Mouse (Mus musculus) hematopoietic stem cell, adult 5-6 weeks (primary cell): ENCODE data around the gene Arhgef16. TPM values are rescaled to one million over a fixed set of nuclear protein-coding genes. Genes with fewer than 3 reads are reported as not detected.

Source experiments
- ATAC-seq, 2 experiments: fragments of 125-278 bp in 1 of 2; replicated peaks in 1 of 2; 2 replicates each; pipeline ENCODE4 v1.8.0; 2016 to 2017; ENCODE audit warnings: inconsistent platforms in 2 of 2, mild to moderate bottlenecking in 2 of 2, moderate number of reproducible peaks in 2 of 2, low read depth in 1 of 2, moderate TSS enrichment in 1 of 2; ENCODE audit not compliant: low FRiP score in 2 of 2, poor library complexity in 2 of 2, severe bottlenecking in 2 of 2, insufficient read depth in 1 of 2, low TSS enrichment in 1 of 2
- total RNA-seq: library from RNA; stranded (forward); fragments of 172-1452, 232-1000 nt; gene quantifications from 2 replicates; pipeline ENCODE4 v1.2.3, GENCODE M21; 2017

Arhgef16 gene
- 0.25 TPM in 1 of 2 replicates, not detected in the other for total RNA-seq

DNA sequence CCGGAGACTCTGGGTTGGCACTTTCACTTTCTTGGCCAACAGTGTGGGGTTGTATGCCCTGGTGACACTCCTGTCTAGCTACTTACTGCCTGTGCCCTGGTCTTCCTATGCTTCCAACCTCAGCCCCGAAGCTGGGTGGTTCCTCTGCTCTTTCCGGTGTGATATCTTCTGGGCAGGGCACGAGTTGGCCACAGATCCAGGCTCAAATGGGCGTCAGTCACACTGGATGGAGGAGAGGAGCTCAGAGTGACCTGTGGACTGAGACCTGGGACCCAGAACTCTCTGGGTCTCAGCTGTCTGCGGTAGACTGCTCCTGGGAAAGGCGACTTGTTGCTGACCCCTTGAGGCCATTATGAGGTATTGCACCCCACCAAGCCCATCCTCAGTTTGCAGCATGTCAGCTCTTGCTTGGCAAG, at the start of gene Arhgef16:
TSS of gene Arhgef16 (minus strand) at position 211 of the 416 bp plus-strand sequence.
- ATAC-seq: peak; percentile 72 to 75

DNA sequence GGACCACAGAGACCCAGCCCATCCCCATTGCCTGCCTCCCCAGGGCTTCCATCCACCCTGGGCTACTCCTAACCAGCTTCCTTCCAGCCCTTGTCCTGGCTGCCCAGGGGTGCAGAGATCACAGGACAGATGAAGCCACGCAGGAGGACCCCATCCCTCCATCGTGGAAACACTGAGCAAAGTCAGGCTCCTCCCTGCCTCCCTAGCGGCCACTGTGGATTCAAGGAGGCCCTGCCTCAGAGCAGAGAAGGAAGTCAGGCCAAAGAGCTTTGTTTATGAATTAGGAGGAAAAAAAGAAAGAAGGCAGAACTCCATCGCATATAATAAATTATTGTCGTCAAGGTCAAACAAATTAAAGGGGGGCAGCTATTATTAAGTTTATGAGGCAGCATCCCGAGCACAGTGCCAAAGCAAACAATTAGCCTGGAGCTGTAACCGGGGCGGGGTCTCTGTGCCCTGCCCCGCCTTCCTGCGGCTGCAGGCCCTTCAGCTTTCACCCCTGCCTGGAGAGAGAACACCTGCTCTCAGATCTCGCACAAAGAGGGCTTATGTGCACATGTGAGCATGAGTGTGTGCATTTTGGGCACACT, 46.8 kb upstream of the Arhgef16 start:
- no peak for ATAC-seq

DNA sequence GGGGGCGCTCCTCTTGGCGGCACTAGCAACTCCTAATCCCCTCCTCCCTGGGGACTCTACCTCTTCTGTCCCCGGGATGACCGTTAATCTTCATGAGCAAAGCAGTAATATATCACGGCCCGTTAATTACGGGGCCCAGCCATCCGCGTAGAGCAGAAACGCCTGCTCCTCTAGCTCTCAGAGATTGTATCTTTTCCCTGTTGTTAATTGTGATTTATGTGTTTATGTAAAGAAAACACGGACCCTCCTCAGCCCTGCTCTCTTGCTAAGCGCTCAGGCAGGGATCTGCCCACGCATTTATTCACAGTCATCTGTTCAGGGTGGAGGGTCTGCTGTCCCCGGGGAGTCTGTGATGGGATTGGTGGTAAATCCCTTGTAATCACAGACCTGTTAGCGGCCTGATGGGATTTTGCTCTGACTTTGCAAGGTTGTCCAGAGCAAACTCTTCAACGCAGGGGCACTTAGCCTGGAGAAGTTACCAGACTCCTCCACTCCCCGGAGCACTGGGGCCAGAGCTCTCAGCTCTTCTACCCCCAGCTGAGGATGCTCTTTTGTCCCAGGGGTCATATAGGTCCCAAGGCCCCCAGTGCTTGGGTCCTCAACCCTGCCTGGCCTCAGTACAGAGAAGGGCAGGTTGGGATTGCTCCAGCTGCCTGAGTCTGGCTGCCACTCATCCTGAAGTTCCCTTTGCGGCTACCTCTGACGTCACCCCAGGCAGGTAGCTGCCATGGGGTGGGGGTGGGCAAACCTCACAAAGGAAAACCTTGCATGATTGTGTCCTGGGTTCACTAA, 45.5 kb upstream of the Arhgef16 start:
- no peak for ATAC-seq

DNA sequence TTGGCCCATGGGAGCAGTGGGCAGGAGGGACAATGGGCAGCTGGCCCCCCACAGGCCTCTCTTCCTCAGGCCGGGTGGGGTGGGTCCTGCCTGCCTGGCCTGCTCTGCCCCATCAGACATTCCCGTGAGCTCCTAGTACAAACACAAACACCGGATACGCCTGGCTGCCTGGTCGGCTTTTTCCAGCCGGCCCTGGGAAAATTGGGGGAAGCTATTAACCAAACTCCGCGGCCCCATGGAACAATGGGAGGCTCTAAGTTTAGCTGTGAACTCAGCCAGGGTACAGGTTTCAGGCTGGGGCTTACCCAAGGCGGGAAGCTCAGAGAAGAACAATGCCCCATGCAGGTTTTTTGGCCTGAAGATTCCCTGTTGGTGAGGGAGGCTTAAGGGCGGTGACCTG, 35.2 kb upstream of the Arhgef16 start:
- ATAC-seq: no peak

DNA sequence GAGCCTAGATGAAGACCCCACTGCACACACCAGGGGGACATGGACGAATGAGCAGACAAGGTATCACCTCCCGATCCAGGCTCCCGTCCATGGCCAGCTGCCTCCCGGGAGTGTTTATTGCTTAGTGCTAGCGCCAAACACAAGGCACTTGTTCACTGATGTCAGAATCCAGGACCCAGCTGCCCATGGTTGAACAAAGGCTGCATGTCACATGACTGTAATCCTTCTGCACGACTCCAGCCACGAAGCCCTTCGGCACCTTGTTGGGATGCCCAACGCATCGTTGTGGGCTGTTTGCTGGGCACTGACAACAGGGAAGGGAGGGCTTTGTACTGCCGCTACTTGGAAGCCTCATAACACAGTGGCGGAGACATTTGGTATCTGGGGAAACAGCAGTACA, 34.3 kb upstream of the Arhgef16 start, which contains the start of gene B230104I21Rik:
TSS of gene B230104I21Rik (plus strand) at position 367 of the 400 bp plus-strand sequence.
- ATAC-seq: no peak

DNA sequence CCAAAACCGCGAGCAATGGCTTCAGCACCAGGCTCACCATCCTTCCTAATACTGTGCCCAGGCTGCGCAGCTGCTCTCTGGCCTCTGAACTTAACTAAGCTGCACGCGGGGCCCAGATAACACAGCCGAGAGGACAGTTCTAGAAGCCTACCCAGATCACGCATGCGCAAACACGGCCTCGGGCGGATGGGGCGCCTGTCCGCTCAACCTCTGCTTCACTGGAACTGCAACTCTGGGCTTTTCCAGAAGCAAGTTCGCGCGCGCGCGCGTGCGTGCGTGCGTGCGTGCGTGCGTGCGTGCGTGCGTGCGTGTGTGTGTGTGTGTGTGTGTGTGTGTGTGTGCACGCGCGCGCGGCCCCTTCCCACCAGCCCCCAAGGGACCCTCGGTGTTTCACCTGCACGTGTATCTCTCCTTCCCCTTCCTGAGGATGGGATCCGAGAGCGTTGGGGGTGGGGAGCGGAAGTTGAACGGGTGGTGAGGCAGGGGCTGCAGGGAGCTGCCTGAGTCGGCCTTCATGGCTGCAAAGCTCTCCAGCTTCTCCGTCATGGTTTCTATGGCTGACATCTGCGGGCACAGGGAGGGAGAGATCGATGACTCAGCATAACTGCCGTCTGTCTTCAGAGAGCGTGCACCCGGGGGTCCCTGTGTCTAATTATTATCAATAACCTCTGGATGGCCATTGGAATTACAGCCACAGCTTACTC, 33.4 kb upstream of the Arhgef16 start:
- peak in 1 of 2 experiments; percentile 34; a peak in 1 of 4 replicates for ATAC-seq

DNA sequence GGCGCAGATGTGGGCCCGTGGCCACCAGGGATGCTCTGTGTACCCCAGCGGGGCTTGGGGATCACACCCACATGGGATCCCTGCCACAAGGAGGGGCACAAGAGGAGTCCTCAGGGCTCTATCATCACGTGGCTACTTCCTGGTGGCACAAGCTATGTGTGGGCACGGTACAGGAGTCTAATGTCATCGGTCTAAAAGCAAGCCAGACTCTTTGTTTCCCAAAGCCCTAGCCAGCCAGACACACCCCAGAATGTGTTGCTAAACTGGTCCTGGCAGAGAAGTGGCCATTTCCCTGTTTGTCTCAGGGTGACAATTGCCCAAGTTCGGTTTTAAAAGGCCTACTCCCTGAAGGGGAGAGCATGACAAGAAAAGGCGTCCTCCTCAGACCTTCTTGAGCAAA, 31.8 kb upstream of the Arhgef16 start:
- no peak for ATAC-seq

DNA sequence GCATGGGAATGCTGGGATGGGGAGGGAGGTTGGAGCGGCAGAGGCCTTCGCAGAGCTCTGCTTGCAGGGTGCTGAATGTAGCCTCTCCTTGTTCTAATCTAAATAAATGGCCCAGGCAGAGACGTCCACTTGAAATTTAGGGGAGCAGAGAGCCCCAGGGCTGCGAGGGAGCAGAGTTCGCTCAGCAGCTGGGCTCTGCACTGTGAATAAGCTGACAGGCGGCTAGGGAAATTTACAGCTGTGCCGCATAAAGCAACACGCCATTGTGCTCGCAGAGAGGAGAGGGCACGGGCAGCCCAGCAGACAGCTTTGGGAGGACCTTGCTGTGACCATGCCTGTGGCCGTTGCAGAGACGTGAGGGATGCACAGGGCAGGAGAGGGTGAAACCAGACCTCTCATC, 29.8 kb upstream of the Arhgef16 start:
- no peak for ATAC-seq

DNA sequence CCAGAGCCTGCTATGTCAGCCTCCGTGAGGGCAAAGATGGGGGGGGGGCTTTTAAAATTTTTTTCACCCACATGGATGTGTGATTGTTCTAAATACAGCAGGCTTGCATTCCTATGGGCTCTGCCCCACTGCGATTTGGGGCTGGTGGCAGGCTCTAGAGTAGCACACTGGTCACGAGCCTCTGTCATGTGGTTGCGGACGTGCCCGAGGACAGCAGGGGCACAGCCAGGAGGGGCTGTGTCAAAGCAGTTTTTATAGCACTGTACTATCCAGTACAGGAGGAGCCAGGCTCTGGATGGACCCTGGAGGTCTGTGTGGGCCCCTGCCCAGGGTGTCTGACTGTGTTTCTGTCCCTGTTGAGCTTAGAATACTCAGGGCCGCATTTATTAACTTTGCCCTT, 28.5 kb upstream of the Arhgef16 start:
- ATAC-seq: no peak

DNA sequence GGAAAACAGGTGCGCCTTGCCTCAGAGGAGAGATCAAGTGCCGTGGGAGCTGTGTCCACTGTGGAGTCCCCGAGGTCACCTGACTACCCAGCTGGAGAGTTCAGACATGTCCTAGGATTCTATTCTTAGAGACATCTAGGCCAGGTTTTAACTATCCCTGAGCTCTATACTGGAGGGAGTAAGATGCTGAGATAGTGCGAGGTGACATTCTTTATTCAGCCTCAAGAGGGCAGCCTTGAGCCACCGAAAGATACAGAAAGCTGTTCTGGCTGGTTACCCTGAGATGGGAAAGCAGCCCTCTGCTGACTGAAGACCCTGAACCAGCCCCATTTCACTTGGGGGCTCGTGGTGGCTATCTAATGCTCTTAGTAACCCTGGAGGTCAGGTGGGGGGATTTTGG, 27.4 kb upstream of the Arhgef16 start:
- peak; percentile 59 to 61; a peak in 2 of 4 replicates for ATAC-seq

DNA sequence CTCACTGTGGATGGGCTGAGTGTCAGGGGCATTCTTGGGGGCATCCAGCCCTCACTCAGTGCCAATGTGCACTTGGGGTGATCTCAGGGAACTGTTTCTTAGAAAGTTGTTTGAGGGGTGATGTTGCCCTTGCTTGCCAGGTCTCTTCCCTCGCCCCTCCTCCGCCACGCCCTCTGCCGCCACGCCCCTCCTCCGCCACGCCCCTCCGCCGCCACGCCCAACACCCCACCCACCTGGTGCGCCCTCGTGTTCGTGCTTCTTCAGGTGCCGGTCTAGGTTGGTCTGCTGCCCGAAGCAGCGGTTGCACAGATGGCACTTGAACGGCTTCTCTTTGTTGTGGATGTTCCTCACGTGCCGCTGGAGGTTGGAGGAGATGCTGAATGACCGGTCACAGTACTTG, 27.0 kb upstream of the Arhgef16 start:
- no peak for ATAC-seq

DNA sequence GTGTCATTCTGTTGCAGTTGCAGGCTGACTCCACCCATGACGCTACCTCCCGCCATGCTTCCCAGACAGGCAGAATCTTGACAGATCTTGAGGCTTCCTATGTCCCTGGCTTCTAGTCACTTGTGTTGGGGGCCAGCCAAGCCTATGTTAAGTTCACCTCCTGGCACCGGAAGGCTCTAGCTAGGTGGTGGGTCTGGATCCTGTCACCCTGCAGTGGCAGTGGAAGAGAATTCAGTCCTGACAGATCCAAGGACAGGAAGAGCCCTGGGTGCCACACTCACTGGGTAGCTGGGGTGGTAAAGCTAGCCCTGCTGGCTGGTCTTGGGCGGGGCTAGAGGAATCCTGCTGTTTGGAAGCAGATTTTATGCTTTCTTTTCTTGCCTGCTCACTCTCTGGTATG, 23.9 kb upstream of the Arhgef16 start:
- ATAC-seq: no peak

DNA sequence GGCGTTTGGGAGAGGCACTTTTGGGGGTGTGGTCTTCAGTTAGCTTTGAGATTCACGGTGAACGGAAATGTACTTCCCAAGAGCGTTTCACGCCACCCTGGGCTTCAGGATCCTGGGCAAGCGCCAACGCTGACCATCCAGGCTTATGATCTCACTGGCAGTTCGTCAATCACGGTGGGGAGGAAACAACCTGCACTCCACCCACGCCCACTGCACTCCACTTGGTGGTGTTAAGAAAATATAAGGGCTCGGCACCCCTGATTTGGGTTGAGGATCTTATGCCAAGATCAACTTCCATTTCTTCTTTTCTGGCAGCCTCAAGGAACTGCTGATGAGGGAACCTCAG, 12.1 kb upstream of the Arhgef16 start:
- ATAC-seq: no peak

DNA sequence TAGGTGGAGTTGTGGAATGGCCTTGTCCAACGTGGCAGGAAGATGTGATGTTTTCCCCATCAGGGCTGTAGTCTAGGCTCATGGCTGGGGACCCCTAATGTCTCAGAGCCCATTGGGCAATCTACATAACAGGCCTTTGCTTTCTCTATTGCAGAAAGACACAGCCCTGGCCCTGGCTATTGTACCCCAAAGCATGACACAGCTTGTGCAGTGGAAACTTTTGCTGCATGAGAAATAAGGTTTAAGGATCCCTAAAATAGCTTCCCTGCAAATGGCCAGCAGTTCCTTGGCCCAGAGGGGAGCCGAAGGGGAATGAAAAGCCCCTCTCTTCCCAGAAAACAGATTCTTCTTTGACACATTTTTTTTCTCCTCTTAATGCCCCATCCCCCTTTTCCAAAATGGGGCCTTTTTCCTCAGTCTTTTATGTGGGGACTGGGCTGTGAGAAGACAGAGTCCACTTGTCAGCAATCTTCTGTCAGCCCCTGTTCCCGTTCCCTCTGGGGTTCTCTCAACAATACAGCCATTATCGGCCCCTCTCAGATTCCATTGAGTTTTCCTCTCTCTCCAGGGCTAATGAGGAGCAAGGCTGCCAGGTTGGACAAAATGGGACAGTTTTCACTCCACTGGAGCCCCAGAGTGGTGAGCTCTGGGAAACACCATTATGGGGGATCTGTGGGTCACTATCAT, 11.6 kb upstream of the Arhgef16 start:
- ATAC-seq: no peak

DNA sequence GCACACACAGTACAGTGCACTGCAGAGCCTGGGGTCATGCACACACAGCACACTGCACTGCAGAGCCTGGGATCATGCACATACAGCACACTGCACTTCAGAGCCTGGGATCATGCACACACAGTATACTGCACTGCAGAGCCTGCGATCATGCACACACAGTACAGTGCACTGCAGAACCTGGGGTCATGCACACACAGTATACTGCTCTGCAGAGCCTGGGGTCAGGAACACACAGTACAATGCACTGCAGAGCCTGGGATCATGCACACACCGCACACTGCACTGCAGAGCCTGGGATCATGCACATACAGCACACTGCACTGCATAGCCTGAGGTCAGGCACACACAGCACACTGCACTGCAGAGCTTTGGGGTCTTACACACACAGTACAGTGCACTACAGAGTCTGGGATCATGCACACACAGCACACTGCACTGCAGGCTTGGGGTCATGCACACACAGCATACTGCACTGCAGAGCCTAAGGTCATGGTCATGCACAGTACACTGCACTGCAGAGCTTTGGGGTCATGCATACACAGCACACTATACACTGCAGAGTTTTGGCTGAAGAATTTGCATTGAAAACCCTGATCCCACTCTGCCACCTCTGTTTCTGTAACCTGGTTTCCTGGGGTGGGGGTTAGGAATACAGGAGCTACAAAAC, 10.8 kb upstream of the Arhgef16 start:
- ATAC-seq: no peak

DNA sequence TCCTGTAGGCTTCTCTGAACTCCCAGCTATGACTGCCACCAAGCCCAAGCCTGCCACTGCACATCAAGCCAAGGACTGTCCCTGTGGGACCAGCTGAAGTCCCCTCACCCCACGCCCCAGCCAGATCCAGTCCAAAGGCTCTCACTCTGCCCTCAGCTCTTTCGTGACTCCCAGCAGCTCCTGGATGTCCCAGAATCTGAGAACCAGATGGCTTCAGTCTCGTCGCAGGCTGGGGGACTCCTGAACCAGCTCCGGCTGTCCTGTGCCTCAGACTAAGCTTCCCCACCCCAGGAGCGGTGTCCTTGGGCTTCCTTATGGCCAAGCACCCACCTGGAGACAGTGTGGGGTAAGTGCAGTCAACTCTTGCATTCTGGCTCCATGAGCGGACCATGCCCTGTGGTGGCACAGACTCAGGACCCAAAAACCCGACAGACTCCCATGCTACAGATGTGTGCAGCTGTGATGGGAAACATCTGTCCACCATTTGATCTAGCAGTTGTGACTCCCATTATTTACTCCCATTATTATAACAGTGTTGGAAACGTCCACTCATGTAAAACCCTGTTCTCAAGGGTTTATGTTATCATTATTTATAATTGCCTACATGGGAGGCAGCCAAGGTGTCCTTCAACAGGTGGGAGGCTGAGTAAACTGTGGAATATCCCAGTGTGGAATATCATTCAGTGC, 9.2 kb upstream of the Arhgef16 start:
- ATAC-seq: no peak

DNA sequence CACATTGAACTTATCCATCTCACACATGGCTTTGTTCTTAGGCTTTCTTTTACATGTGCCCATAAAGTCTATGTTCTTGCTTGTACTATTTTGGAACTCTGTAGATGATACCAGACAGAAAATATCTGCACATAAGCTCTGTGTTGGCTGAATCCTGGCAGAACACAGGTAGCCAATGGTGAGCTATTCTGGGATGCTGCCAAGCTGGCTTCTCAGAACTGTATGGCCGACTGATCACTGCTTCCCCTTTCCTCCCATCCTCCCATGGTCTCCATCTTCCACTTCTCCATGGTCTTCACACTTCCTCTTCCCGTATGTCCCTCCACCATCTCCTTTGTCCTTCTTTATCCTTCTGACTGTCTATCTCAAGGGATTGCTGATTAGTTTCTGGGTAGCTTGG, 7.7 kb upstream of the Arhgef16 start:
- ATAC-seq: no peak
